Mouse (Mus musculus) R1 (cell line): ENCODE data around the gene Cbll1.
A peak's percentile ranks its signal among the peaks of the same experiment; 100 is the strongest.

Experiments
- DNase-seq: peaks from one replicate; pipeline ENCODE4 v3.0.0-alpha.2; 2018; ENCODE audit warnings: low read depth, low spot score

Gene Cbll1

DNA sequence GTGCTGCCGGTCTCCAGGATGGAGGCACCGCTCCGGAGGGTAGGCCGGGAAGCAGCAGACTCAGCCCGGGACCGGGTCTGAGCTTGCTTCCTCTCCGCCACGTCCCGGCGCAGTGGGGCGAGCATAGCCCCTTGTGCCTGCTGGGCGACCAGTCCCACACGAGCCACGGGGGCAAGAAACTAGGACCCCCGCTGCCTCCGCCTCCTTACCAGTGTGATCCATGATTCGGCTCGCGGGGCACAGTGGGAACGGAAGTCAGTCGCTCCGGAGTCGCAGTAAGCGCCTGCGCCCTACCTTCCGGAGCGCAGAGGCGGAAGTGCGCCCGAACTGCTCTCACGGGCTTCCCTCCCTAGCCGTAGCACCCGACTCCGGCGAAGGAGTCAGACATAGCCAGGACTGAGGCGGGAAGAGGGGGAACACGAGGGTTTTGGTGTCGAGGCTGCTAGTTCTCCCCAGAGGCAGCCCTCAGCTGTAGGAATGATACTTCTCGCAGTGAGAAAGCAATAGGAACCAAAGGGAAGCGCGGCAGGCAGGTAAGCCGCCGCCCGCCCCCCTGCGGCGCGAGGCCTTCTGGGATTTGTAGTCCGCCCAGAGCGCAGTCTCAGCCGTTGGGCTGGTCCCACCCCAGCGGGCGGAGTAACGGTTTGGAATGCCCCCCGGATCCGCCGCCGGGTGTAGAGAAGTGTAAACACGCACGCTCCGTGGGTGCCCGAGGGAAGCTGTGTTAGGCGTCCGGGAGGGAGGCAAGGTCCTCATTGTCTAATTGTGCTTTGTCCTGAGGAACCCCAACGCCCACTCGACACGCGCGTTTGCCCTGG is at the start of gene Cbll1:
Gene Cbll1, minus strand, starts transcription at position 303 of the 818 bp plus-strand sequence.
- peak; percentile 96 for DNase-seq

DNA sequence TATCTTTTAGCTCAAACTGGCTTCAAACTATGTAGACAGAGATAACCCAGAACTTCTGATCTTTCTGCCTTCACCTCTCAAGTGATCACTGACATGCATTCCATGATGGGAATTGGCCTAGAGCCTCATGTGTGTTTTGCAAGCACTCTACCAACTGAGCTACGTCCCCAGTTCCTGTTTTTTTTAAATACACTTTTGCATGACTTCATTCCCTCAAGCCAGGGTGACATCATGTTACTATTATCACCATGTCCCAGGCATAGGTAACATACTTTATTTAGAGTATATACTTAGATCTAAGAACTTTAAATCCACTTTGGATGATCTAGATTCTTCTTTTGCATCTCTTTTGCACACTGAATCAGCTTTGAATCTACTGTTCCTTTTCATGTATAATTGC is 46.6 kb upstream of the Cbll1 start:
- no peak for DNase-seq

DNA sequence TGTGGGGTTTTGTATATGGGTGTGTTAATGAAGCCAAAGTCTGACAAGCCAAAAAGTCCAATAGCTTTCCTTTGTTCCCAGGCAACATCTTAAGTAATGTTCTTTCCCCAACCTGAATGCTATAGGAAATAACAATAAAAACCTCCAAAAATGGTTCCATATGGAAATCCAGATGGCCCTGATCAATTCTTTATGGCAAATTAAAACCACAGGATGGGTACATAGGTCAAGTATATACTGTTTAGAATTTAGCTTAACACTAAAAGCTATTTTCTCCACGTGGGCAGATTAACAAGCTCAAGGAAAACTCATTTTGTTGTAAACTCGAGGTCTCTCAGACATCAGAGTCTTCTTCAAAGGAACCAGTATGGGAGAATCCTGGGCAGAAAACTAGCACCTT is 45.8 kb upstream of the Cbll1 start:
- no peak for DNase-seq

DNA sequence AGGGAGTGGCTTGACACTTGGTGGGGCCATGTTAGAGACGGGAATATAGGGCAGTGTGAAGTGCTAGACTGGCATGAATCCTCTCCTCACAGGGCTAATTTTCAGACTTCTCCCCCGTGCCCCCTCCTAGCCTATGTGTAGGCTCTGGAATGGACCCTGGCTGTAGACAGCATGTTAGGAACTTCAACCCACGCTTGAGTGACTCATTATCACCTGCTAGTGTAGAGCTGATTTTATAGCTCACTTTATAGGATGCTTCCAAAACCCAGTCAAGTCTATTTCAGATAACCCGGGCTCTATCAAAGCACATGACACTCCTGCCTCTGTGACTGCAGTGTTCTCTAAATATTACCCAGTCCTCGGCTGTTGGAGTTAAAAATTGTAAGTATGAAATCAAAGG is 42.1 kb upstream of the Cbll1 start:
- no peak for DNase-seq

DNA sequence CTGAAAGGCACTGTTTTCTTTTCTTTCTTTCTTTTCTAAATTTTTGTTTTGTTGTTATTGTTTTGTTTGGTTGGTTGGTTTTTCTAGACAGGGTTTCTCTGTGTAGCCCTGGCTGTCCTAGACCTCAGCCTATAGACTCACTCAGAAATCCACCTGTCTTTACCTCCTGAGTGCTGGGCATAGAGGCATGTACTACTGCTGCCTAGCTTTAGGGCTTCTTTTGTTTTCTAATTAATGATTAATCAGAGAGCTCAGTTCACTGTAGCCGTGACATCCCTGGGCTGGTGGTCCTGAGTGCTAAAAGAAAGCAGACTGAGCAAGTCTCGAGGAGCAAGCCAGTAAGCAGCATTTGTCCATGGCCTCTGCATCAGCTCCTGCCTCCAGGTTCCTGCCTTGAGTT is 40.4 kb upstream of the Cbll1 start:
- no peak for DNase-seq

DNA sequence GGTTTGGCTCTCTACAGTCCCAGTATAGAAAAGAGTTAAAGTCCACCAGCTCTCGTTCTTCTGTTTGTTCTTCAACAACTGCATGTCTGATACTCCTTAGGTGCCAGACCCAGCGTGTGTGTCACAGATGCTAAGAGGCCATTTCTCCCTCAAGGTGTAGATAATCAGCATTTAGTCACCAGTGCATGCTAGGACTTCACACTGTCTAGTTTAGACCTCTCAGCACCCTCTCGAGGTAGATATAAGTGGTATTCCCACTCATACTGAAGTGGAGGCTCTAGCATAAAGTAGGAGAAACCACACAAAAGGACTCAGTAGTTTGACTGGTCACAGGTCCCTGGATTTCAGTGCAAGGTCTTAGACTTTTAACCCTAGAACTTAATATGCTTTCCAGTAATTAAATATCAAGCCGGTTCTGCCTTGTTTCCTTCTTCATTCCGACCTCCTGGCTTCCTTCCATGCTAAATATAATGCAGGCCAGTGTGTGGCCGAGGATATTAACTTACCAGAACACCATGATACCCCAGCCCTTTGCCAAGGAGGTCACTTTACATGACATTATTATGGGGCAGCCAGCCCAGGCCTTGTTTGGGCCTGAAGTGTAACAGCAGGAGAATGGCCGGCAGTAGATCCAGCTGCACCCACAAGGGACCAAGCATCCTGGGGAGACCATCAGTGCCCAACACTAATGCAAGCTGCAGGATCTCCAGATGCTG is 38.3 kb upstream of the Cbll1 start:
- DNase-seq, result no peak

DNA sequence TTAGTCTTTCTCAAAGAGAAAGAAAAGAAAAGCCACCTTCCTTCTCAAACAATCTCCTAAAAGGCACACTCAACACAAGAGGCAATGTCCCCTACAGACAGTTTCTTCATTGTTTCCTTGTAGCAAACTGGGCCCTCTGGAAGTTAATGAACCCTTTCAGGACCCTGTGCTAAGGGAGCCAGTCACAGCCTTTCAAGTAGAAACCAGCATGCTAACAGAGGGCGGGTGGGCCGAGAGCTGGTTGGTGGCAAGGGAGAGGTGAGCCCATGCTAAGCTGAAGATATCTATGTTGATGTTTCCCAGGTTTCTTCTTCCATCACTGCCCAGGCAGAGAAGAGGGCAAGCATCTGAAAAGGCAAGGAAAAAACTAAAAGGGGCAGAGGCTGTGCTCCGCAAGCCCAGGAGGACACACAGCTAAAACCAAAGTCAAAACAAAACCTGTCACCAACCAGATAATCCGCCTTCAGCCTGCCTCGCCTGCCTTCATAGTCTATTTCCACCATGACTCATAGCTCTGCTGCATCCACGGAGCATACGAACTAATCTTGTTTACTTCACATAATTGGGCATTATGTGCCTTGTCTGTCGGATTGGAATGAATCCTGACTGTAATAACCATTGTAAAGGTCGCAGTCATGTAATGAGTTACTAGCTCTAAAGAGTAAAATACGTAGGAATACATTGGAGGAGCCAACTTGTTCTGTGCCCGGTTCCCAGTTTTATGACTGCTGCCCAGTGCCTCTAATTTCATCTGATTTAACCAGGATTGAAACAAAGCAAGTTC is 34.8 kb upstream of the Cbll1 start:
- no peak for DNase-seq

DNA sequence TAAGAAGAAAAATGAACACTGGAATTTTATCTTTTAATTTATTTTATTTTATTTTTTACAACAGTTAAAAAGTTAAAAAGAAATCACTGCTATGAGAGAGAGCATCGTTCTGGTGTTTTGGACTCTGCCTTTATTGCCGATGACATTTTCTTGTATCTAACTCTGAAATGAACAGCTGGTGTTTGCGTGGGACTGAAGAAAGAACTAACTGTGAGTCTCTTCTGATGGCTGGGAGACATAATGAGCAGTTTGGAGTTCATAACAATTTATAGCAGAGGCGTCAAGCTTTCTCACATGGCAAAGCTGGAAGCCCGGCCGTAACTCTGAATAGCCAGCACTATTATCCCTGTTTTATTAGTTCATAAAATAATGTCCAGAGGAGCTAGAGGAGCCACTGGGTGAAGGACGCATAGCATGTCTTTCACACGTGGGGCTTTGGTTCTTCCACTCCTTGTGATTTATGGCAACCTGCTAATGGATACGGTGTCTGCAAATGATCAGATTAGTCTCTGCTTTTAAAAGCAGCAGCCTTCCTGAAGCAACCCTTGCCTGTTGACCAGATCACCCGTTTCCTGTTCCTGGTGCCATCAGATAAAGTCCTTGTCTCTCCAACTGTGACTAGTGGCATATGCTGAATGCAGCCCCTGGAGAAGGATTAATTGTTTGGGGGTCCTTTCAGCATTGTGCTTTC is 33.9 kb upstream of the Cbll1 start:
- DNase-seq, result no peak

DNA sequence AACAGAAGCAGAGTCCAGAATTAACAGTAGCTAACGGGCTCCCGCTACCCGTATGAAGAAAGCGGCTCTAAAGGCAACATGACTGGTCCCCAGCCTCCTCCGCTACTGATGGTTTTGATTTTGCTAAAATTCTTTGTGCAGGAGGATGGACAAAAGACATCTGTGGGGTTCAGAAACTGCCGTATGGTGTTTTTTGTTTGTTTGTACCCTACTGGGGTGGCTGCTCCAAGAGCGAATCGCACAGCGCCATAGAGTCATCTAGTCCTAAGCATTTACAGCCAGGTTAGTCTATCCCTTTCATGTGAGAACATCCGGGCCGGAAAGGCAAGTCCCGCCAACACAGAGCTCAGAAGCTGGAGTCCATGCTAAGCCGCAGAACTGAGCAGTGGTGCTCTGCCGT is 32.6 kb upstream of the Cbll1 start:
- peak; percentile 15 for DNase-seq

DNA sequence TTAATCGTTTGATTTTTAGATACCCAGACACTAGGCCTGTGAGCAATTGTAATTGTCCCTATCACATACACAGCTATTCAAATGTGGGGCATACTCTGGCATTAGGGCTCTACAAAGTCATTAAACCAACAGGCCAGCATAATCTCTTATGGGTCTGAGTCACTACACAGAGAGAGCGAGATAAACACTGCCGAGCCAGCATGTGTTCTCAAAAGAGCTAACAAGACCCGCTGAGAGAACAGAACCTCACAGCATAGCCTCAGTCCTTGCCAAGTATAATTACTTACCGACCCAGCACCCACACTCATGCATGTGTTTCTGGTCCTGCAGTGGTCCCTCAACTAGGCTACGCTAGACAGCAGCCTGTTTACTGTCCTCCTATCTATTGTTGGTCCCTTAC is 28.0 kb upstream of the Cbll1 start:
- DNase-seq, result no peak

DNA sequence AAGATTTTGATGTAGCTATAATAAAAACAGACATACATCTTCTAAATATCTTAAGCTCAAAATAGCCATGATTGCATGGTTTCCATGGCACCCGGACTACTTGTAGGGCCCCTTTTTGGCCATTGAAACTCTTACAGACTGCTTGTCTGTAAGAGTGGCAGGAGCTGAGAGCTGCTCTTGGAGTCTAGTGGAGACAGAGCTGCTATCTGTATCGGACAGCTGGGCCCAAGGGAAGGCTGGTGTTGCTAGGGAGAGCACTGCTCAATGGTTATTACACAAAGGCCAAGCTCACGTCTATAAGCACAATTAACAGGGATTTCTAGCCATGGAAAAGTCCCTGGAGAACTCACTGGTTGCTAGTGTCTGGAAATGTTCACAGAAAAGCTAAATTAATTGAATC is 22.0 kb upstream of the Cbll1 start:
- no peak for DNase-seq

DNA sequence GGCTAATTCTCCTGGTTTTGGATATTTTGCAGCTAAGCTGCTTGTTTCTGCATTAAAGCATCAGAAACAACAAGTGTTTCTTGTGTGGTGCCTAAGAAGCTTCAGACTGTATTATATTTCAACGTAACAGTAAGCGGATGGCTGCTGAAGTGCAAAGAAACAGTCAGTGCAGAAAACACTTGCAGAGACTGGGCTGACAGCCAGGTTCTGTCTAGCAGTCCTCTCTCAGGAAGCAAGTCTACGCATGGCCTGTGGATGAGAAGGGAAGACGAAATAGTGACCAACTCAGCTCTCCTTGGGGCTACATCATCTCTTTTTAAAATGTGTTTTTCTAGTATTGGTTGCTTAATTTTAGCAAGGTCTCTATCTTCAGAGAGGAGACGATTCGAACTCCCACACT is 20.7 kb upstream of the Cbll1 start:
- DNase-seq, result no peak

DNA sequence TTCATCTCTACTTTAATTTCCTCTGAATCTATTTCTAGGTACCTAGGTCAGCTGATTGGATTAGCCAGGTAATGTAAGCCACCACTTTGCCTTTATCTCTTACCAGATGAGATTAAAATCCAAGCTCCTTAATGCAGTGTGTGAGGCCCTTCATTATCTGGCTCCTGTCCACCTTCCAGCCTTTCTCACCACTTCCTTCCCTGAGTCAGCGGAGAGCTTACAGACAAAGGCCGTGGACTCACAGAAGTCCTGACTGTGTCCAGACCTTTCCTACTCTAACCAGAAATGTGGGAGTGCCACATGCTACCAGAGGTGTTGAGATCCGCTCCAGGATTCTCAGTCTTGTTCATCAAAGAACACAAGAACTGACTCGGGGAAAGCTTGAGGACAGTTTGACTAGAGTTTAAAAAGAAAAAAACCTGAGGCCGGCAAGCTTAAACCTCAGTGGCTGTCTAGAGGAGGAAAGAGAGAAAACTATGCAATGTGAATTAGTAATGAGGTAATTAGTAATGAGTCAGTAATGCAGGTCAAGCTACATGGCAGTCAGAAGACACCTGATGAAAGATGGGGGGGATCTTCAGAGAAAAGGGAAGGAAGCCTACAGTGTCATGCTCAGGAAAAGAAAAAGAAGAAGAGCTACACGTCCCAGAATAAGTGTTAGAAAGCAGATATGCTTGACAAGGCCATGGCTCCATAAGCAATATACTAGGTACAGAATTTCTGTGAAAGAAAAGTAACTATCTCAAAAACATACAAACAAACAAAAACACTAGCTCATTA is 14.5 kb upstream of the Cbll1 start:
- DNase-seq, result no peak

DNA sequence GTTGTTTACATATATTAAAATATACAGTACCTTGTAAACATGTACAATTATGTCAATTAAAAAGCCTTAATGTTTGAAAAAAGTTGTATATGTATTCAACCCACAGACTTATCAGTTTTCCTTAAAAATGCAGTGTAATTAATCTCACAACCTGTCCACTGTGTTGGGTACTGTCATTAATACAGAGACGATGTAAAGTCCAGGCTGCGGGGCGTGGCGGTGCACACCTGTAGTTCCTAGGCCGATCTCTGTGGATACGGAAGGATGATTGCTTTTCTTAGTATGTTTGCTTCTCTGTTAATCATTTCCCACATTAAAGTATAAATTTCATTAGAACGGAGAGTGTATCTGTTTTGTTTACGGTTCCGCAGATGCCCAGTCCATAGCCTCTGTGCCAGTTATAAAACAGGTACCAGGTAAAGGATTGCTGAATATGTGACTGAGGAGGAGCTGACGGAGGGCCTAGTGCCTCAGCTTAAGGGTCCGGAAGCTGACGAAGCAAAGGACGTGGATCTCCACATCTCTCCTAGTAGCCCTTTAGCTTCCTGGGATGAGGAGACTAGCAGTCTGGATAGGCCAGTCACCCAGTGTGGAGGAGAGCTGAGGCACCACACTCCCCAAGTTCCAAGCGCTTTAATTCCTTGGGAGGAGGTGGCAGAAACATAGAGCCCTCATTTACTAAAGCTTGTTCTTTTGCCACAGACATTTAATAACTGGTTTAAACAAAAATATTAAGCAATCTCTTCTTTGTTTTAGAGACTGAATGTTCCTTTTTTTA is 13.4 kb upstream of the Cbll1 start:
- DNase-seq, result no peak

DNA sequence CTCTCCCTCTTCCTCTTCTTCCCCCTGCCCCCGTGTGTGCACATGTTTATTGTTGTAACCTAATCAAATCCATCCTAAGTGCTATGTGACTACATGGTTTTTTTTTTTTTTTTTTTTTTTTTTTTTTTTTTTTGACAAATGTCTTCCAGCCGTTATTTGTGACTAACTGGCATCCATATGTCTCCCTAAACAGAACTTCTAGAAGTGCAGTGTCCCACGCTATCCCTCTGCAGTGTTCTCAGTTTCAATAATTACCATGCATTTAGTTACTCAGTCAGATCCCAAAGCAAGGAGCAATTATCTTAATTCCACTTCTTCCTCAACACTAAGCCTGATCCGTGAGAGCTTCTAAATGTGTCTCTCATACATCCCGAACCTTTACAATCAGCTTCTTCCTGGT is 11.8 kb upstream of the Cbll1 start:
- no peak for DNase-seq

DNA sequence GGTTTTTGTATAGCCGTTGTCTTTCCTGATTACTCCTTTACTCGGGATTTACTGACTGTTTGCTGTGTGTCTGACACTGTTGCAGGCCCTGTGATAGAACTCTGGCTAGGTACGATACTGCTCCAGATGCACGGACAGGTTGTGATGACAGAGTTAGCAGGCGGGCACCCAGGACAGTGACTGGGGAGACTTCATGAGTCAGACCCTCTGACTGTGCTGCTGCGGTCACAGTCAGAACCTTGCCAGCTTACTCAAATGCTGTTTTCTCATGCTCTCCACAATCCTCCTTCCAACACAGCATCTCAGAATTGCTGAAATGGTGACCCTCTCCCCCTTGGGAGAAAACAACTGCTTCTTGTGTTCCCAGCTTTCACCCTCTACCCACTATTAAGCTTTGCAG is 9.1 kb upstream of the Cbll1 start:
- DNase-seq, result no peak

DNA sequence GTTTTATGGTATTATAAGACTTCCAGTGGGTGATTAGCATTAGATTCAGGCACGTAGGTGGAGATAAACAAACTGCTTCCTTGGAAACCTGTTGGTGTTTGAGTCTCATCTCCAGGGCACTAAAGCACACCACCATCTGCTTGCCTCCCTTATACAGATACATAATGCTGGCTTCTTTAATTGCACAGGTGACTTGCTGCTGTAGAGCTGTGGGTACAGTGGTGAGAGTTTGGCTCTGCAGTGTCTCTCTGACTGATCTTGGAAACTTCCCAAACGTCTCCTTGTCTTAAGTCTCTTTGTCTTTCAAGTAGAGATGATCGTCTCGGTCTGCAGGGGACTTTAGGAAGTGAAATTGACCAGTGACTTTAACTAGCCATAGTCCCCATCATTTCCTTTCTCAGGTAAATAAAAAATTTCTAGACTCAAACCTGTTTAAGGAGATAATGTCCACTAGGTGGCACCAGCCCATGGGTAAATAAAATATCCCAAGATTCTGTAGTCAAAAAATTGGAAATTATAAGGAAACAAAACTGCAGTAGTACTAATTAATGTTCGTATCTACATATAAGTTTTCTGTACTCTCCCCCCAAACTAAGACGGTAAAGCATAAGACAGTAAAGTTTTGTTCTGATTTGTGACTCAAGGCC is 8.4 kb upstream of the Cbll1 start:
- DNase-seq, result peak; percentile 37

DNA sequence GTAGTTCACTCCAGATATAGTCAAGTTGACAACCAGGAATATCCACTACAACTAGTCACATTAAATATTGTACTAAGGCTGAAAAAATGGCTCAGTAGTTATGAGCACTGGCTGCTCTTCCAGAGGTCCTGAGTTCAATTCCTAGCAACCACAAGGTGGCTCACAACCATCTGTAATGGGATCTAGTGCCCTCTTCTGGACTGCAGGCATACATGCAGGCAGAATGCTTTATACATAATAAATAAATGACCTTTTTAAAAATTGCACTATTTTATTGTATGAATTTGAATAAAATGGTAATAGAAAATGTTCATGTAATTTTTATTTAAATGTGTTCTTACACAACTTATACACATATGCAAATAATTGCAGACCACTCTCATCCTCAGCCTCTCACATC is 3.8 kb upstream of the Cbll1 start:
- peak; percentile 34 for DNase-seq

DNA sequence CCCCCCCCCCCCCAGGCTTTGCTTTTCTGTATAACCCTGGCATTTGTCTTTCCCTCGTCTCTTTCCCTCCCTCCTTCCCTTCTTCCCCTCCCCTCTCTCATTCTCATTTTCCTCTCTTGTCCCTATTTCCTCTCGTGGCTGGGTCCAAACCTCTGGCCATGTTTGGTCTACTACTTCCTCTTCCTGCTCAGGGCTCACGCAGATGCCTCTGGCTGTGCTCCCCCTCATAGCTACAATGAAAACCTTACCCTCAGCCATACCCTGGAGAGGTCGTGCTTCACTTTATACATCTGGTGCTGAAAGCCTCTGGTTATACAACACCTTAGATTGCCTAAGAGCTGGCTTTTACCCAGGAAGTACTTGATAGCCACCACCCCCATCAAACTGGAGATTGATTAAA is 1.9 kb upstream of the Cbll1 start:
- no peak for DNase-seq

DNA sequence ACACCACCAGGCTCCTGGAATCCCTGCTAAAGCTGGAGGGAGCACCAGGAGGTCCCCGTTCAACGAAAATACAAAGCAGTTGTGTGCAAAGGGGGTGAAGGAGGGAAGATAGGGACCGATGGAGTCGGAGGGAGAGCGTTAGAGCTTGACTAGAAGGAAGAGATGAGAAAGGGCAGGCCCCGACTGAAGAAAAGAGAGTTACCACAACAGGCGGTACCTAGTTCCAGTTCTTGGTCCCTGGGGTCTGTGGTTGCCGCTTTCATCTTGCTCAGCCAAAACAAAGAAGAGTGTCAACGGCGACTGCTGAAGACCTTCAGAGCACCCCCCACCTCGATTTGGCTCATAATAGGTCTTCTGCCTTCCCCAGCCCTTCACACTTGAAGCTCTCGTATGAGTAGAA is 780 bp upstream of the Cbll1 start:
- no peak for DNase-seq
